Mouse (Mus musculus) forebrain, embryonic 13.5 days (tissue): ENCODE data around the gene Csf2rb2. TPM values are rescaled to one million over a fixed set of nuclear protein-coding genes. Genes with fewer than 3 reads are reported as not detected.
"Not testable (repeated sequence)": the region's sequence is repeated elsewhere in the genome, so short reads cannot be mapped to it uniquely, and the experiment has no call there.

Experiments used
- ATAC-seq: fragments of 200-750 bp; cut with Nextera tagmentation; 2 replicates; pipeline ENCODE4 v1.8.0; 2017
- H3K27ac ChIP-seq: fragments of 300-500 bp; sonication (generic); 2 replicates; pipeline ENCODE4 v1.5.1; 2015; ENCODE audit warnings: inconsistent platforms, mild to moderate bottlenecking, moderate library complexity
- H3K27me3 ChIP-seq: fragments of 300-500 bp; sonication (generic); 2 replicates; pipeline ENCODE4 v1.6.1; 2015; ENCODE audit warnings: mild to moderate bottlenecking, inconsistent platforms
- H3K36me3 ChIP-seq: fragments of 300-500 bp; sonication (generic); 2 replicates; pipeline ENCODE4 v1.6.1; 2015; ENCODE audit warnings: mild to moderate bottlenecking, inconsistent platforms; ENCODE audit not compliant: poor library complexity, severe bottlenecking
- H3K4me1 ChIP-seq: fragments of 300-500 bp; sonication (generic); 2 replicates; pipeline ENCODE4 v1.6.1; 2015; ENCODE audit warnings: inconsistent platforms
- H3K4me2 ChIP-seq: fragments of 300-500 bp; sonication (generic); 2 replicates; pipeline ENCODE4 v1.6.1; 2015; ENCODE audit warnings: inconsistent platforms, mild to moderate bottlenecking, moderate library complexity
- H3K4me3 ChIP-seq: fragments of 300-500 bp; sonication (generic); 2 replicates; pipeline ENCODE4 v1.5.1; 2015; ENCODE audit warnings: mild to moderate bottlenecking, inconsistent platforms
- H3K9ac ChIP-seq: fragments of 300-500 bp; sonication (generic); 2 replicates; pipeline ENCODE4 v1.6.1; 2015; ENCODE audit warnings: mild to moderate bottlenecking, inconsistent platforms
- H3K9me3 ChIP-seq: fragments of 300-500 bp; sonication (generic); replicated peaks from 2 replicates; pipeline ENCODE4 v1.6.1; 2016; ENCODE audit warnings: inconsistent platforms
- WGBS: fragments of 180-500 bp; shearing (Covaris S2); methylation state at CpG from one replicate; pipeline ENCODE4 v1.1.7; 2015; 5-methylcytosine and 5-hydroxymethylcytosine counted together
- polyA plus RNA-seq: library from polyadenylated mRNA; unstranded; fragments of >200 nt; fragmentation: Nextera tagmentation; extraction: Ambion mirVana; gene quantifications from 2 replicates; pipeline ENCODE4 v1.2.1, GENCODE M21; 2015

Csf2rb2 gene
- polyA plus RNA-seq, 1 experiment from 2014 or later: 0.10 TPM

- ATAC-seq: no peak
- 91% methylated on average over 10 of the region's 10 CpGs for WGBS
- H3K27ac ChIP-seq: no peak overlapping the region
Observed at GRCm38 (mm10) chr15:78267441-78267840, 38.1 kb downstream of the Csf2rb2 start.

GRCm38 (mm10) chr15:78263286-78263685 lies 42.2 kb downstream of the Csf2rb2 start:
- H3K36me3 ChIP-seq: no peaks in the 10 kb centered on the region
- no peak for ATAC-seq
- 71% methylated on average over 3 of the region's 3 CpGs for WGBS
- H3K9me3 ChIP-seq: no peaks in the 10 kb centered on the region
- no peaks in the 10 kb centered on the region for H3K27me3 ChIP-seq
- H3K4me3 ChIP-seq: no peak overlapping the region
- H3K4me2 ChIP-seq: no peak overlapping the region
- no peak overlapping the region for H3K9ac ChIP-seq
- no peaks in the 10 kb centered on the region for H3K4me1 ChIP-seq
- H3K27ac ChIP-seq: no peak overlapping the region

More at GRCm38 (mm10) chr15:78267441-78267840, 38.1 kb downstream of the Csf2rb2 start:
- H3K4me3 ChIP-seq: no peak overlapping the region
- no peaks in the 10 kb centered on the region for H3K36me3 ChIP-seq
- no peak overlapping the region for H3K9ac ChIP-seq
- H3K4me2 ChIP-seq: no peak overlapping the region
- H3K27me3 ChIP-seq: no peaks in the 10 kb centered on the region
- H3K4me1 ChIP-seq: no peaks in the 10 kb centered on the region
- H3K9me3 ChIP-seq: no peaks in the 10 kb centered on the region

- Histone ChIP-seq H3K4me1 (no peaks in the 10 kb centered on the region), H3K36me3 (no peaks in the 10 kb centered on the region), H3K4me3 (no peak overlapping the region), H3K27me3 (no peaks in the 10 kb centered on the region), H3K4me2 (no peak overlapping the region), H3K9me3 (no peaks in the 10 kb centered on the region), H3K9ac (no peak overlapping the region), H3K27ac (no peak overlapping the region)
- no peak for ATAC-seq
- 78% methylated on average over 13 of the region's 13 CpGs for WGBS
Observed at GRCm38 (mm10) chr15:78260668-78261333, 44.7 kb downstream of the Csf2rb2 start.

GRCm38 (mm10) chr15:78258246-78258865 lies 47.2 kb downstream of the Csf2rb2 start:
- H3K27ac ChIP-seq: no peak overlapping the region
- no peak overlapping the region for H3K4me3 ChIP-seq
- H3K4me2 ChIP-seq: no peak overlapping the region
- no peak overlapping the region for H3K9ac ChIP-seq
- H3K9me3 ChIP-seq: no peaks in the 10 kb centered on the region
- WGBS: 83% methylated on average over 10 of the region's 10 CpGs
- no peaks in the 10 kb centered on the region for H3K36me3 ChIP-seq
- no peaks in the 10 kb centered on the region for H3K4me1 ChIP-seq
- H3K27me3 ChIP-seq: no peaks in the 10 kb centered on the region
- no peak for ATAC-seq

- Histone ChIP-seq H3K27ac (no peak overlapping the region), H3K4me3 (no peak overlapping the region), H3K4me1 (no peaks in the 10 kb centered on the region), H3K9ac (no peak overlapping the region), H3K36me3 (no peaks in the 10 kb centered on the region), H3K9me3 (no peaks in the 10 kb centered on the region), H3K27me3 (no peaks in the 10 kb centered on the region), H3K4me2 (no peak overlapping the region)
- WGBS: 45% methylated on average over 7 of the region's 7 CpGs
- no peak for ATAC-seq
Observed at GRCm38 (mm10) chr15:78257326-78258050, 48.0 kb downstream of the Csf2rb2 start.

- not testable (repeated sequence) for H3K4me2 ChIP-seq, H3K9me3 ChIP-seq, H3K36me3 ChIP-seq, H3K27ac ChIP-seq, ATAC-seq, H3K4me1 ChIP-seq, H3K4me3 ChIP-seq, H3K9ac ChIP-seq, H3K27me3 ChIP-seq
Observed at GRCm38 (mm10) chr15:78256602-78257259, 48.8 kb downstream of the Csf2rb2 start.

- no peaks in the 10 kb centered on the region for H3K4me1 ChIP-seq
- H3K4me2 ChIP-seq: no peak overlapping the region
- H3K4me3 ChIP-seq: no peak overlapping the region
- ATAC-seq: no peak
- 24% methylated on average over 20 of the region's 20 CpGs for WGBS
- H3K9ac ChIP-seq: no peak overlapping the region
- no peaks in the 10 kb centered on the region for H3K36me3 ChIP-seq
- no peaks in the 10 kb centered on the region for H3K27me3 ChIP-seq
- no peak overlapping the region for H3K27ac ChIP-seq
- H3K9me3 ChIP-seq: no peaks in the 10 kb centered on the region
Observed at GRCm38 (mm10) chr15:78254751-78255150, 50.8 kb downstream of the Csf2rb2 start.

- WGBS: 79% methylated on average over 3 of the region's 3 CpGs
Observed at GRCm38 (mm10) chr15:78248410-78248809, 57.1 kb downstream of the Csf2rb2 start.

GRCm38 (mm10) chr15:78247659-78248058 lies 57.9 kb downstream of the Csf2rb2 start:
- no peak for ATAC-seq
- H3K36me3 ChIP-seq: no peaks in the 10 kb centered on the region
- no peaks in the 10 kb centered on the region for H3K9me3 ChIP-seq
- H3K9ac ChIP-seq: no peak overlapping the region
- H3K4me2 ChIP-seq: no peak overlapping the region
- H3K27ac ChIP-seq: no peak overlapping the region
- H3K27me3 ChIP-seq: no peaks in the 10 kb centered on the region
- H3K4me1 ChIP-seq: no peaks in the 10 kb centered on the region
- 69% methylated on average over 2 of the region's 2 CpGs for WGBS
- no peak overlapping the region for H3K4me3 ChIP-seq

More at GRCm38 (mm10) chr15:78248410-78248809, 57.1 kb downstream of the Csf2rb2 start:
- no peaks in the 10 kb centered on the region for H3K36me3 ChIP-seq
- H3K9ac ChIP-seq: no peak overlapping the region
- no peak overlapping the region for H3K4me3 ChIP-seq
- H3K9me3 ChIP-seq: no peaks in the 10 kb centered on the region
- H3K27me3 ChIP-seq: no peaks in the 10 kb centered on the region
- H3K27ac ChIP-seq: no peak overlapping the region
- H3K4me2 ChIP-seq: no peak overlapping the region
- ATAC-seq: no peak
- H3K4me1 ChIP-seq: no peaks in the 10 kb centered on the region

GRCm38 (mm10) chr15:78246143-78247116 lies 59.1 kb downstream of the Csf2rb2 start:
- H3K36me3 ChIP-seq: no peaks in the 10 kb centered on the region
- no peak for ATAC-seq
- 80% methylated on average over 18 of the region's 18 CpGs for WGBS
- H3K27ac ChIP-seq: no peak overlapping the region
- H3K9ac ChIP-seq: no peak overlapping the region
- H3K4me2 ChIP-seq: no peak overlapping the region
- H3K27me3 ChIP-seq: no peaks in the 10 kb centered on the region
- no peaks in the 10 kb centered on the region for H3K4me1 ChIP-seq
- H3K9me3 ChIP-seq: no peaks in the 10 kb centered on the region
- H3K4me3 ChIP-seq: no peak overlapping the region

GRCm38 (mm10) chr15:78244695-78245492 lies 60.6 kb downstream of the Csf2rb2 start, which contains the start of gene Ncf4:
Gene Ncf4, plus strand, starts transcription at chr15:78244801.
- no peak for ATAC-seq
- Histone ChIP-seq H3K27ac (no peak within 1 kb of the TSS), H3K36me3 (no peaks in the 10 kb centered on the region), H3K27me3 (no peaks in the 10 kb centered on the region), H3K9me3 (no peaks in the 10 kb centered on the region), H3K4me2 (no peak within 1 kb of the TSS), H3K4me3 (no peak within 1 kb of the TSS), H3K9ac (no peak within 1 kb of the TSS), H3K4me1 (no peaks in the 10 kb centered on the region)
- WGBS: 65% methylated on average over 7 of the region's 7 CpGs
